Mouse (Mus musculus): ENCODE measurements around the gene Rngtt.

GRCm38 (mm10) chr4:33547315-33547929 is 237.3 kb downstream of the Rngtt start:
- TF ChIP-seq CTCF (IDR thresholded peaks at IDR 0.05; ENCODE audit: control insufficient read depth, insufficient read depth, low read length) (no peak), POLR2A (IDR thresholded peaks at IDR 0.05; ENCODE audit: borderline replicate concordance, control insufficient read depth, low read depth, low read length) (no peak)
